Mouse (Mus musculus): ENCODE measurements around the gene B130006D01Rik. TPM values are rescaled to one million over a fixed set of nuclear protein-coding genes. Genes with fewer than 3 reads are reported as not detected.

B130006D01Rik gene
- 1 to 10 TPM in 1 of 2 experiments, under 1 TPM in 1; 0.89 to 3.8 TPM for polyA plus RNA-seq (2017; shearing (Covaris generic))

DNA sequence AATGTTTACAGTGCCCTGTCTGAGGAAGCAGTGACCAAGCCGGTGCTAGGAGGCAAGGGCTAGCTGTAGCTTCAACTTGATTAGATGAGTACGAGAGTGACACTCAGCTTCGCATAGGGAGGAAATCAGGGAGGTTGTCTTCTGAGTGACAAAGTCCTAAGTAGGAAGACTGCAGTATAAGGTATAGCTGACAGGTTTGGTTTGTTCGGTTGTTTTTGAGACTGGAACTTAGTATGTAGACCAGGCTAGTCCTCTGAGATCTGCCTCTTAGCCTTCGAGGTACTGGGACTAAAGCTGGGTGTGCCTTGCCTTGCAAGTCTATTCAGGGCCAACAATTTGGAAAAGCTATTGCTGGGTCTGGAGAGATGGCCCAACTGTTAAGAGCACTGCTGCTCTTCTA lies at the start of gene B130006D01Rik:
TSS of gene B130006D01Rik (plus strand) at position 301 of the 400 bp plus-strand sequence.

DNA sequence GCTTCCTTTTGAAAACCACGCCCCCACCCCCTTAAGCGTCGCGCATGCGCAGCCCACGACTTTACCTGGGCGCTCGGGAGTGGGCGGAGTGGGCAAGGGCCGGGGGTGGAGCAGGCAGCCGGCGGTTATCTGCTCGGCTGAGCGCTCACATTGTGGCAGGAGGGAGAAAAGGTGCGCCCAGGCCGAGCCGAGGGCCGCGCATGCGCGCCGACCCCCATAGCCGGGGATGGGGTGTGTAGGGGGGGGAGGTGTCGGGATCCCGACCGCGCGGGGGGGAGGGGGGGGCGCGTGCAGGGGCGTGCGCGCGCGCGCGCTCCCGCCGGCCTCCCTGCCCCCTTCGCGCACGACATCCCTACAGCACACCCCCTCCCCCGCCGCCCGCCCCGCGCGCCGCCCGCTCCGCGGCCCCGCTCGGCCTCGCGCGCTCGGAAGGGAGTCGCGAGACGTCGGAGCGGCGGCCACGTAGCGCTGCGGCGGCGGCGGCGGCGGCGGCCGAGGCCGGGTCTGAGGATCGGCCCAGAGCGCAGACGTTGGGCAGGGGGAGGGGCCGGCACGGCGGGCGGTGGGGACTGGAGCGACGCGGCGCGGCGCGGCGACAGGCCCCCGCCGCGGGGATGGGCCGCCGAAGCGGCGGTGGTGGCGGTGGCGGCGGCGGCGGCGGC lies 10.7 kb upstream of the B130006D01Rik start, which contains the start of gene Zfp652:
TSS of gene Zfp652 (plus strand) at position 111 of the 662 bp plus-strand sequence.

Other genes starting within 250 kb of the B130006D01Rik start
- not detected for gene Nxph3, start 209.0 kb upstream of the B130006D01Rik start, polyA plus RNA-seq (2017; shearing (Covaris generic))
- gene Ngfr, start 135.9 kb upstream of the B130006D01Rik start, polyA plus RNA-seq (2017; shearing (Covaris generic)) = not detected
- 10 to 100 TPM; 68.9 to 91.2 TPM for gene Phb, start 56.6 kb upstream of the B130006D01Rik start, polyA plus RNA-seq (2017; shearing (Covaris generic))
- 10 to 100 TPM; 11.5 to 15.5 TPM for gene Zfp652, start 10.9 kb upstream of the B130006D01Rik start, polyA plus RNA-seq (2017; shearing (Covaris generic))
- not detected for gene Phospho1, start 100.9 kb downstream of the B130006D01Rik start, polyA plus RNA-seq (2017; shearing (Covaris generic))
- 10 to 100 TPM; 42.0 to 50.9 TPM for gene Gngt2, start 113.6 kb downstream of the B130006D01Rik start, polyA plus RNA-seq (2017; shearing (Covaris generic))
- gene Abi3, start 118.9 kb downstream of the B130006D01Rik start, polyA plus RNA-seq (2017; shearing (Covaris generic)) = 10 to 100 TPM; 52.5 to 78.8 TPM
- under 1 TPM in 1 of 2 experiments, not detected in 1; 0.23 TPM for gene B4galnt2, start 191.3 kb downstream of the B130006D01Rik start, polyA plus RNA-seq (2017; shearing (Covaris generic))

Data from activated CD4-positive, CD25-positive, alpha-beta regulatory T cell (primary cell).